Mouse (Mus musculus) left cerebral cortex, postnatal 10 days (tissue): ENCODE data around the gene Mlc1. TPM values are rescaled to one million over a fixed set of nuclear protein-coding genes. Genes with fewer than 3 reads are reported as not detected.

ENCODE experiments used
- DNase-seq, 2 experiments: peaks; one replicate each; pipeline ENCODE4 v3.0.0; 2021 to 2022; ENCODE audit warnings: low spot score in 2 of 2, mixed read lengths in 1 of 2; ENCODE audit errors: extremely low spot score in 1 of 2
- intact Hi-C: fragments of 180-260 bp; cut with DNase I; formaldehyde crosslinking; loops from one replicate; pipeline ENCODE4 v1.15.1; 2025
- total RNA-seq, 2 experiments: library from RNA; stranded (reverse); gene quantifications; 2 replicates each; pipeline ENCODE4 v1.2.3; 2021

Gene Mlc1
- total RNA-seq, 2 experiments from 2014 or later = 89.8 to 93.9 TPM

GRCm38 (mm10) chr15:88946851-88947250 lies 32.0 kb downstream of the Mlc1 start:
- intact Hi-C loops = no loop called here
- no peak for DNase-seq

GRCm38 (mm10) chr15:88943896-88944551 lies 34.8 kb downstream of the Mlc1 start:
- intact Hi-C loops = no loop called here
- DNase-seq = peak in 1 of 2 experiments; percentile 17

- no peak for DNase-seq
- intact Hi-C loops = no loop called here
Observed at GRCm38 (mm10) chr15:88942783-88943182, 36.0 kb downstream of the Mlc1 start.

- no peak for DNase-seq
- intact Hi-C loops = loop anchor here (10.0 kb wide), 1 partner anchor 278 kb away; the partner anchor contains the start of gene Ppp6r2
Observed at GRCm38 (mm10) chr15:88937291-88937650, 41.5 kb downstream of the Mlc1 start.

- DNase-seq = no peak
- intact Hi-C loops = loop anchor here (10.0 kb wide), 1 partner anchor 278 kb away; the partner anchor contains the start of gene Ppp6r2
Observed at GRCm38 (mm10) chr15:88936619-88937290, 42.1 kb downstream of the Mlc1 start.

- intact Hi-C loops = loop anchor here (10.0 kb wide), 1 partner anchor 281 kb away; the partner anchor contains the start of gene Ppp6r2
- DNase-seq = no peak
Observed at GRCm38 (mm10) chr15:88934141-88934540, 44.7 kb downstream of the Mlc1 start.

GRCm38 (mm10) chr15:88932667-88933066 lies 46.1 kb downstream of the Mlc1 start:
- DNase-seq = no peak
- intact Hi-C loops = loop anchor here (10.0 kb wide), 1 partner anchor 282 kb away; the partner anchor contains the start of gene Ppp6r2

- intact Hi-C loops = loop anchor here (1.0 kb wide), 1 partner anchor 94 kb away; no protein-coding TSS in a partner anchor
- DNase-seq = no peak
Observed at GRCm38 (mm10) chr15:88921992-88922310, 56.9 kb downstream of the Mlc1 start.

- intact Hi-C loops = loop anchor here (1.0 kb wide), 1 partner anchor 93 kb away; no protein-coding TSS in a partner anchor
- DNase-seq = peak; percentile 76 to 77
Observed at GRCm38 (mm10) chr15:88921131-88921991, 57.4 kb downstream of the Mlc1 start.

GRCm38 (mm10) chr15:88920065-88920464 lies 58.7 kb downstream of the Mlc1 start:
- intact Hi-C loops = no loop called here
- DNase-seq = no peak

GRCm38 (mm10) chr15:88919328-88919727 lies 59.5 kb downstream of the Mlc1 start:
- intact Hi-C loops = no loop called here
- DNase-seq = no peak

- intact Hi-C loops = no loop called here
- no peak for DNase-seq
Observed at GRCm38 (mm10) chr15:88917126-88917525, 61.7 kb downstream of the Mlc1 start.

GRCm38 (mm10) chr15:88916366-88916765 lies 62.4 kb downstream of the Mlc1 start:
- intact Hi-C loops = no loop called here
- no peak for DNase-seq

GRCm38 (mm10) chr15:88915046-88915445 lies 63.8 kb downstream of the Mlc1 start:
- no peak for DNase-seq
- intact Hi-C loops = no loop called here

GRCm38 (mm10) chr15:88906347-88906746 lies 72.5 kb downstream of the Mlc1 start:
- intact Hi-C loops = no loop called here
- no peak for DNase-seq

Other genes with a start within 250 kb of the Mlc1 start
- gene Brd1, start 244.8 kb downstream of the Mlc1 start, total RNA-seq = 10 to 100 TPM; 47.7 to 48.7 TPM
- 10 to 100 TPM; 14.0 to 15.6 TPM for gene Zbed4, start 227.3 kb downstream of the Mlc1 start, total RNA-seq
- 10 to 100 TPM in 1 of 2 experiments, 1 to 10 TPM in 1; 8.8 to 10.4 TPM for gene Alg12, start 159.7 kb downstream of the Mlc1 start, total RNA-seq
- 10 to 100 TPM; 14.2 to 18.8 TPM for gene Creld2, start 159.4 kb downstream of the Mlc1 start, total RNA-seq
- 10 to 100 TPM; 40.6 to 44.0 TPM for gene Pim3, start 116.8 kb downstream of the Mlc1 start, total RNA-seq
- gene Ttll8, start 24.6 kb downstream of the Mlc1 start, total RNA-seq = 1 to 10 TPM; 1.3 to 1.7 TPM
- gene Mov10l1, start 3.9 kb upstream of the Mlc1 start, total RNA-seq = under 1 TPM in 1 of 2 experiments, not detected in 1; 0.85 TPM
- gene Panx2, start 80.7 kb upstream of the Mlc1 start, total RNA-seq = 100 to 1,000 TPM; 106 to 111 TPM
- 10 to 100 TPM; 17.5 TPM for gene Trabd, start 96.1 kb upstream of the Mlc1 start, total RNA-seq
- 10 to 100 TPM; 19.1 to 20.6 TPM for gene Selenoo, start 110.1 kb upstream of the Mlc1 start, total RNA-seq
- 10 to 100 TPM; 26.3 to 30.3 TPM for gene Tubgcp6, start 144.1 kb upstream of the Mlc1 start, total RNA-seq
- gene Hdac10, start 149.7 kb upstream of the Mlc1 start, total RNA-seq = 10 to 100 TPM; 18.1 to 19.3 TPM
- gene Mapk12, start 161.7 kb upstream of the Mlc1 start, total RNA-seq = 1 to 10 TPM; 5.0 to 5.3 TPM
- 10 to 100 TPM; 24.7 to 28.2 TPM for gene Mapk11, start 170.6 kb upstream of the Mlc1 start, total RNA-seq
- gene Plxnb2, start 201.8 kb upstream of the Mlc1 start, total RNA-seq = 10 to 100 TPM; 49.0 to 52.3 TPM
- 10 to 100 TPM; 41.4 to 41.8 TPM for gene Dennd6b, start 217.5 kb upstream of the Mlc1 start, total RNA-seq
- 100 to 1,000 TPM; 154 to 159 TPM for gene Ppp6r2, start 232.5 kb upstream of the Mlc1 start, total RNA-seq